Mouse (Mus musculus): ENCODE measurements around the gene Slc25a1. TPM values are rescaled to one million over a fixed set of nuclear protein-coding genes. Genes with fewer than 3 reads are reported as not detected.
"Not testable (repeated sequence)": the region's sequence is repeated elsewhere in the genome, so short reads cannot be mapped to it uniquely, and the experiment has no call there.

The Slc25a1 gene
- polyA plus RNA-seq (2012; rRNA removed): 56.5 and 62.5 TPM in 2 replicates

DNA sequence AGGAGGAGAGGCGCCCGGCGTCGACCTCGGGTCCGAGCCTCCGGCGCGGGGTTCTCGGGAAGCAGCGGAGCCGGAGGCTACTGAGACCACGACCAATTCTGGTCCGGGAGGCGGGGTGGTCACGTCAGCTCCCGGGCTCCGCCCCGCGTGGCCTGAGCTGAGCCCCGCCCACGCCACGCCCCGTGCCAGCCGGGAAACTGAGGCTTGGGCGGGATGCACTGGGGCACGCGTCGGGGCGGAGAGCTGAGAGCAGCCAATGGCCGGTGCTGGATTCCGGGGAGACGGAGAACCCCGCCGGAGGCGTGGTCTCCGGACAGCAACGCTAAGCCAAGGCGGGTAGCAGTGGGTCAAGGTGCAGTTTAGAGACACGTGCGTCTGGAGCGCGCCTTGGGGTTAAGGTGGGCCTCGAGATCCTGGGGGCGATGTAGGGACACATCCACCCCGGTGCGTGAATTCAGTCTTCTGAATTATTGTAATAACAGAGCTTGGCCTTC is at the start of gene Slc25a1:
Gene Slc25a1, minus strand, starts transcription at position 133 of the 494 bp plus-strand sequence.
- peaks cover 2% of the 10 kb centered on the region; the same call in 1 of the 2 replicates for H3K4me1 ChIP-seq (ENCODE audit: control insufficient read depth, insufficient read depth, low read length)
- H3K4me3 ChIP-seq (ENCODE audit: insufficient read depth, low read length): peak within 1 kb of the TSS; percentile 99
- TF ChIP-seq POLR2A (IDR thresholded peaks at IDR 0.05; ENCODE audit: extremely low read depth, insufficient read depth, low read length): peak; percentile 63; the same call in 1 of the 2 replicates
- no peak for TF ChIP-seq CTCF (IDR thresholded peaks at IDR 0.05; ENCODE audit: extremely low read depth, insufficient read depth, low read length)
- H3K27ac ChIP-seq (ENCODE audit: insufficient read depth, low read length): peak within 1 kb of the TSS; percentile 78

DNA sequence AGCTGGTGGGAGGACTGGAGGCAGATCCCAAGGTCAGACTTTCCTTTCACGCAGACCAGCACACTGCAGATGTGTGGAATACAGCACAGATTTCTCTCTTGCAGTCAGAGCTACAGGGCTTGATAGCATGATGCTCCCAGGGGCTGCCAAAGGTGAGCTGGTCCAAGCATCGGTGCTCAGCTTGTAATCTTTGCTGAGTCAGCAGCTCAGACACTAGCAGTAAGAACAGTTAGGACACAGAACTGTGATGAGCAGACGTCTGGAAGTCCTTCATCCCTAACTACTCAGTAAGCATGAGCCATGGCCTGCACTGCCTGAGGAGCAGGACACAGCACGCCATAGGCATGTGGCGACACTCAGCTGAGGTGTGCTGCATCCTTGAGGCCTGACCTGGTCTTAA is 43.8 kb upstream of the Slc25a1 start:
- Histone ChIP-seq H3K27ac (ENCODE audit: insufficient read depth, low read length) (no peak overlapping the region), H3K4me1 (ENCODE audit: control insufficient read depth, insufficient read depth, low read length) (no peaks in the 10 kb centered on the region), H3K4me3 (ENCODE audit: insufficient read depth, low read length) (no peak overlapping the region)
- TF ChIP-seq POLR2A (IDR thresholded peaks at IDR 0.05; ENCODE audit: extremely low read depth, insufficient read depth, low read length): no peak
- TF ChIP-seq CTCF (IDR thresholded peaks at IDR 0.05; ENCODE audit: extremely low read depth, insufficient read depth, low read length): no peak

- Histone ChIP-seq H3K27ac (ENCODE audit: insufficient read depth, low read length) (no peak overlapping the region), H3K4me3 (ENCODE audit: insufficient read depth, low read length) (no peak overlapping the region), H3K4me1 (ENCODE audit: control insufficient read depth, insufficient read depth, low read length) (no peaks in the 10 kb centered on the region)
- TF ChIP-seq POLR2A (IDR thresholded peaks at IDR 0.05; ENCODE audit: extremely low read depth, insufficient read depth, low read length) (no peak), CTCF (IDR thresholded peaks at IDR 0.05; ENCODE audit: extremely low read depth, insufficient read depth, low read length) (no peak)
Measured at GRCm38 (mm10) chr16:17962091-17962490, 34.1 kb upstream of the Slc25a1 start.

DNA sequence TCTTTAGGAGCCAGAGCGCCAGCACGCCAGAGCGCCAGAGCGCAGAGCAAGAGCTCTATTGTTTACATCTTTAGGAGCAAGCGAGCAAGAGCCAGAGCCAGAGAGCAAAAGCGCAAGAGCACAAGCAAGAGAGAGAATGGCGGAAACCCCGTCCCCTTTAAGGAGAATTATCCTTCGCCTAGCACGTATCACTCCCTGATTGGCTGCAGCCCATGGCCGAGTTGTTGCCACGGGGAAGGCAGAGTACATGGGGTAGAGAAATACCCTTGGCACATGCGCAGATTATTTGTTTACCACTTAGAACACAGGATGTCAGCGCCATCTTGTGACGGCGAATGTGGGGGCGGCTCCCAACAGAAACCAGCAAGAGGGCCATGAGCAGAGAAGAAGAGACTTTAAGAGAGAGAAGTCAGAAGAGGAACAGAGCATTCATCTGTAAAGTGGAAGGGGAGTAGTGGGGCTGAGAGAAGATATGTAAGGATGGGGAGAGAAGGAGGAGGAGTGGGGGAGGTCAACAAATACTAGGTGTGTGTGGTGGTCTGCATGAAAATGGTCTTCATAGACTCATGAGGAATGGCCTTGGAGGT is 28.1 kb upstream of the Slc25a1 start:
- H3K4me3 ChIP-seq (ENCODE audit: insufficient read depth, low read length); H3K4me1 ChIP-seq (ENCODE audit: control insufficient read depth, insufficient read depth, low read length); H3K27ac ChIP-seq (ENCODE audit: insufficient read depth, low read length): not testable (repeated sequence)

DNA sequence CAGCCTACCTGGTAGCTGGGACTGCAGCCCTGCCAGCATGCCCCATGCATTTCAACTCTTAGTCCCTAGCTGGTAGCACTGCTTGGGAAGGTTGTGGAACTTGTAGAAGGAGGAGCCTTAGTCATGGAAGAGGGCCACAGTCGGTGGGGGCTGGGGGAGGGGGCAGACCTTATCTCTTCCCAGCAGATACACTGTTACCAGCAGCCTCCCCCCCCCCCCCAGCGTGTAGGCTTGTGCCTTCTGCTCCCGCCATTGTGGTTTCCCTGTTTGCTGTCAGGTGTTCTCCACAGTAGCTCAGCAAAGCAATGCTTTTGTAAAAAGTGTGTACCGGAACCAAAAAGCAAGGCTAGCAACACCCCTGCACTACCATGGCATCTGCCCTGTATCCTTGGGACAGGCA is 23.6 kb upstream of the Slc25a1 start:
- H3K27ac ChIP-seq (ENCODE audit: insufficient read depth, low read length): no peak overlapping the region
- TF ChIP-seq CTCF (IDR thresholded peaks at IDR 0.05; ENCODE audit: extremely low read depth, insufficient read depth, low read length) (no peak), POLR2A (IDR thresholded peaks at IDR 0.05; ENCODE audit: extremely low read depth, insufficient read depth, low read length) (no peak)

GRCm38 (mm10) chr16:17950068-17950467 is 22.0 kb upstream of the Slc25a1 start:
- Histone ChIP-seq H3K27ac (ENCODE audit: insufficient read depth, low read length) (no peak overlapping the region), H3K4me1 (ENCODE audit: control insufficient read depth, insufficient read depth, low read length) (no peaks in the 10 kb centered on the region), H3K4me3 (ENCODE audit: insufficient read depth, low read length) (no peak overlapping the region)
- no peak for TF ChIP-seq CTCF (IDR thresholded peaks at IDR 0.05; ENCODE audit: extremely low read depth, insufficient read depth, low read length)
- TF ChIP-seq POLR2A (IDR thresholded peaks at IDR 0.05; ENCODE audit: extremely low read depth, insufficient read depth, low read length): no peak

More for the DNA sequence above, 23.6 kb upstream of the Slc25a1 start:
- no peaks in the 10 kb centered on the region for H3K4me1 ChIP-seq (ENCODE audit: control insufficient read depth, insufficient read depth, low read length)
- no peak overlapping the region for H3K4me3 ChIP-seq (ENCODE audit: insufficient read depth, low read length)

DNA sequence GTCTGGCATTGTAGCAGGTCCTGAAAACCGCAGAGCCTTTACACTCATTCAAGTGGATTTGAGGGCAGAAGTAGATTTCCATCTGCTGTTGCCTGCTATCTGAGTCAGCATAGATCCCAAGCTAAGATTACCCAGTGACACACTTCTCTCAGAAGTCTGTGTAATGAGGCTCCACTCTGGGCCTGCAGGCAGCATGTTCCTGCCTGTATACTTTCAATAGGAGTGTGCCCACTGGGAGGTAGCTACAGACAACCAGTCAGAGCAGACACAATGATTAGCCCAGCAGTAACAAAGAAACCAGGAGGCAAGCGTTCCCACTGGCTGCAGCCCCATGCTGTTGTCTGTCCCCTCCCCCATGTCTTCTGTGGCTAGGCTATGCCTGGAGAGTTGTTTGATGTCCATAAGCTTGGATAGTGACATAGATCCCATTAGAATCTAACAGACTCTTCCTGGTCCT is 21.4 kb upstream of the Slc25a1 start:
- Histone ChIP-seq H3K27ac (ENCODE audit: insufficient read depth, low read length) (no peak overlapping the region), H3K4me1 (ENCODE audit: control insufficient read depth, insufficient read depth, low read length) (no peaks in the 10 kb centered on the region), H3K4me3 (ENCODE audit: insufficient read depth, low read length) (no peak overlapping the region)
- TF ChIP-seq POLR2A (IDR thresholded peaks at IDR 0.05; ENCODE audit: extremely low read depth, insufficient read depth, low read length): no peak
- no peak for TF ChIP-seq CTCF (IDR thresholded peaks at IDR 0.05; ENCODE audit: extremely low read depth, insufficient read depth, low read length)

- no peak overlapping the region for H3K4me3 ChIP-seq (ENCODE audit: insufficient read depth, low read length)
- H3K27ac ChIP-seq (ENCODE audit: insufficient read depth, low read length): no peak overlapping the region
- no peak for TF ChIP-seq POLR2A (IDR thresholded peaks at IDR 0.05; ENCODE audit: extremely low read depth, insufficient read depth, low read length)
- TF ChIP-seq CTCF (IDR thresholded peaks at IDR 0.05; ENCODE audit: extremely low read depth, insufficient read depth, low read length): no peak
- no peaks in the 10 kb centered on the region for H3K4me1 ChIP-seq (ENCODE audit: control insufficient read depth, insufficient read depth, low read length)
Measured at GRCm38 (mm10) chr16:17945081-17945831, 17.2 kb upstream of the Slc25a1 start.

- H3K4me1 ChIP-seq (ENCODE audit: control insufficient read depth, insufficient read depth, low read length): no peaks in the 10 kb centered on the region
- no peak overlapping the region for H3K27ac ChIP-seq (ENCODE audit: insufficient read depth, low read length)
- TF ChIP-seq CTCF (IDR thresholded peaks at IDR 0.05; ENCODE audit: extremely low read depth, insufficient read depth, low read length): no peak
- no peak for TF ChIP-seq POLR2A (IDR thresholded peaks at IDR 0.05; ENCODE audit: extremely low read depth, insufficient read depth, low read length)
- no peak overlapping the region for H3K4me3 ChIP-seq (ENCODE audit: insufficient read depth, low read length)
Measured at GRCm38 (mm10) chr16:17943466-17943865, 15.4 kb upstream of the Slc25a1 start.

- Histone ChIP-seq H3K4me1 (ENCODE audit: control insufficient read depth, insufficient read depth, low read length) (no peaks in the 10 kb centered on the region), H3K4me3 (ENCODE audit: insufficient read depth, low read length) (no peak overlapping the region), H3K27ac (ENCODE audit: insufficient read depth, low read length) (no peak overlapping the region)
- TF ChIP-seq POLR2A (IDR thresholded peaks at IDR 0.05; ENCODE audit: extremely low read depth, insufficient read depth, low read length) (no peak), CTCF (IDR thresholded peaks at IDR 0.05; ENCODE audit: extremely low read depth, insufficient read depth, low read length) (no peak)
Measured at GRCm38 (mm10) chr16:17939255-17939751, 11.3 kb upstream of the Slc25a1 start.
